Mouse (Mus musculus): ENCODE measurements at regions not wholly inside any gene's neighbourhood (a gene's known extent, or its start where the extent isn't known, plus 50 kb on each side); places are given as distances from the start of the nearest gene placed in this dataset.

DNA sequence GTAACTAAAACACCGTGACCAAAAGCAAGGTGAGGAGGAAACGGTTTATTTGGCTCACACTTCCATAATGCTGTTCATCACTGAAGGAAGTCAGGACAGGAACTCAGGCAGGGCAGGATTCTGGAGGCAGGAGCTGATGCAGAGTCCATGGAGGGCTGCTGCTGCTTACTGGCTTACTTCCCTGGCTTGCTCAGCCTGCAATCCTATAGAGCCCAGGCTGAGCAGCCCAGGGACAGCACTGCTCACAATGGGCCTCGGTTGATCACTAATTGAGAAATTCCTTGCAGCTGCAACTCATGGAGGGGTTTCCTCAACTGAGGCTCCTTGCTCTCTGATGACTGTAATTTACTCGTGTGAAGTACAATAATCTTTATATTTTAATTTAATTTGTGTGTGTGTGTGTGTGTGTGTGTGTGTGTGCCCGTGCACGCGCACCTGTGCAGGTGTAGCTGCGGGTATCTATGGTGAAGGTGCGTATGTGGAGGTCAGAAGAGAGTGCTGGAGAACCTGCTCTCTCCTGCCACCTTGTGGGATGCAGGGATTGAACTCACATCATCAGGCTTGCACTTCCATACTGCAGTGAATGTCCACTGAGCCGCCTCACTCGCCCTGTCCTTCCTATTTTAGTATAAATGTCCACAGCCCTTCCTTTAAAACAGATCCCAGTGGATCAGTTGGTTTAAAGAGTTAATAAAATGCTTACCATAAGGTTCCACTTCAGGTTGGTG lies 886.6 kb upstream of the Car8 start:
- peak; percentile 56 for TF ChIP-seq CTCF (IDR thresholded peaks at IDR 0.05)
- DNase-seq: peak; percentile 34
- no peak overlapping the region for H3K27ac ChIP-seq
- intact Hi-C loops (cut with DNase I): no loop called here
- H3K4me3 ChIP-seq: no peak overlapping the region

DNA sequence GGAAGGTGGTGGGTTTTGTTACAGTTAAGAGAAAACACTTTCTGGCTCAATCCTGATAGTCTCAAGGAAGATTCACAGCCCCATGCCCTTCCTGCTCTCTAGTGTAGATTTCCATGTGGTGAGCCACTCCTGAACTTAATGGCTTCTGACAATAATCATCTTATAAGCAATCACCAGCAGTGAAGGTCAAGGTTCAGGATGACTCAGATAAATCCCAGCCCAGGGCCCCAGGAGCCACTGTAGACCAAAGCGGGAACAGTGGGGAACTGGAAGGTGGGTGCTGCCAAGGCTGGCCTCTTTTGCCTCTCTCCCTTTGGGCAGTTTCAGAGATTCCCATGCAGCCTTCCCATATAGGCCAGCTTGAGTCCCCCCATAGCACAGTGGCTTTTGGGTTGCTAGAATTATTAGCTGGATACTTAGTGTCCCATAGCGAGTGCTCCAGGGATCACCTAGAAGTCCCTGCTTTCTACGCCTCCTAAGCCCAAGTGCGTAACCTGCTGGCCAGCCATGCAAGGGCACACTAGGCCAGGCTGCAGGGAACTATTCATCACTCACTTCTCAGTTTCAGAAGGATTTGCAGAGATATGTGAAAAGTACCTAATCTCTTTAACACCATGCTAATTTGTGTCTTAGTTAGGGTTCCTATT lies 885.9 kb upstream of the Car8 start:
- Histone ChIP-seq H3K27ac (no peak overlapping the region), H3K4me3 (no peak overlapping the region)
- intact Hi-C loops (cut with DNase I): no loop called here
- TF ChIP-seq CTCF (IDR thresholded peaks at IDR 0.05): no peak
- no peak for DNase-seq

DNA sequence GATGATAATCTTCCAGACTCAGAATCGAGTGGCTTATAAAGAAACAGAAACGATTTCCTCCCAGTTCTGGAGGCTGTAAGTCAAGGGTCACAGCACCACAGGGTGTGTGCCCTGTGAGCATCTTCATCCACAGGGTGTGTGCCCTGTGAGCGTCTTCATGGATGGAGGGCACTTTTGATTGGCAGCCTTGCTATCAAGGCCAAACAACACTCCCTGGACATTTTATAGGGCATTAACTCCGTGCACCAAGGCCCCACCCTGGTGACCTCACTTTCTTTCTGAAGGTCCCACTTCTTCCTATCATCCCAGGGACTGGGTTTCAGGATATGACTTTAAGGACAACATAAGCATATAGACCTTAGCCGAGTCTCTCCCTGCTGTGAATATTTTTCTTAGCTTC lies 885.3 kb upstream of the Car8 start:
- no peak for DNase-seq
- H3K27ac ChIP-seq: no peak overlapping the region
- intact Hi-C loops (cut with DNase I): no loop called here
- H3K4me3 ChIP-seq: no peak overlapping the region
- no peak for TF ChIP-seq CTCF (IDR thresholded peaks at IDR 0.05)

DNA sequence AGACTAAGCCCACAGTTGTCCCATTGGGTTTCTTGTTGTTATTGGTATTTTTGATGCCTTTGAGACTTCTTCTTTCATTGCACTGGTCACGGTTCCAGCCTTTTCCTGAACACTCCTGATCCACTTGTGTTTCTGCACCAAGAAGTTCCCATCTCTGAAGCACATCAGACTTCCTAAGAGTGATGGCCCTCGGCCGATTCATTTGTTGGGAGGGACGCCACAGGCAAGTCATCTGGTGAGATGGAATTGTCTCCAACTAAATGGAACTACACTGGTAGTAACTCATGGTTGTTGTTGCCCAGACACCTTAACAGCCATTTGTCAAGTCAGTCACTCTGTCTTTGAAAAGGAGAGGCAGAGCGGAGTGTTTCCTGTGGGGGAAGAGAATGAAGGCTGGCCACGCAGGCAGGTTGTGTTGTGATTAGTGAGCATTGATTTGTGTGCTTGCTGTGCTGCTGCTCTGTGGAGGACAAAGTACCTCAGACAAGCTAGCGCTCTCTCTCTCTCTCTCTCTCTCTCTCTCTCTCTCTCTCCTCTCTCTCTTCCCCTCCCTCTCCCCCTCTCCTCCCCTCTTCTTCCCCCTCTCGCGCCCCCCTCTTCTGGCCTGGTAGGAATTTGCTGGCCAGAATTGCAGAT lies 884.7 kb upstream of the Car8 start:
- intact Hi-C loops (cut with DNase I): no loop called here
- Histone ChIP-seq H3K27ac (no peak overlapping the region), H3K4me3 (no peak overlapping the region)
- no peak for DNase-seq
- TF ChIP-seq CTCF (IDR thresholded peaks at IDR 0.05): no peak

DNA sequence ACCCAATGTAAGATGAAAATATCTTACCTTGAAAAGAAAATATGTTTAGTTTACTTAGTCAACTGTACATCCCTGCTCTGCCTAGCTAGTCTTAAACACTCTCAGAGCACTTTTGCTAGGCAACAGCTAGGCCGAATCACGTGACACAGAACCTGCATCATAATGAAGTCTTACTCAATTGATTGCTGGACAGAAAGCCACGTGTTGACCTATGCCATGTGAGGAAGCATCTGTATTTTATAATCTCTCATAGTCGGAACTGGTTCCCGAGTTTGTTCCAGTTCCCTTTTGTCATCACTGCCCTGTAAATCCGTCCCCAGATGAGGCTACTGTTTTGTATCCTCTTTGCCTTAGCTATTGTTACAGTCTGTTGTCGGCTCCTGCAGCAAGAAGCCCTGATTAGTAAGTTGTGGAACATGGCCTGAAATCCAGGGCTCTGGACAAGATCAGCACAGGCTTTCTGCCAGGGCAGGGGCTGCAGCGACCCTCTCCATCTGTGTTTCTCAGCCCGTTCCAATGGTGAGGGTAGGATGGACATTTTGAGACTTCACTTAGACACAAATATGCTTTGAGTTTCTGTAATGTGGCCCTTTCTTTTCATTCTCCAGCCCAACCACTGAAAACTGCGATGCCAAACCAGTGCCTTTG lies 883.9 kb upstream of the Car8 start:
- DNase-seq: no peak
- intact Hi-C loops (cut with DNase I): no loop called here
- no peak overlapping the region for H3K4me3 ChIP-seq
- no peak for TF ChIP-seq CTCF (IDR thresholded peaks at IDR 0.05)
- no peak overlapping the region for H3K27ac ChIP-seq

DNA sequence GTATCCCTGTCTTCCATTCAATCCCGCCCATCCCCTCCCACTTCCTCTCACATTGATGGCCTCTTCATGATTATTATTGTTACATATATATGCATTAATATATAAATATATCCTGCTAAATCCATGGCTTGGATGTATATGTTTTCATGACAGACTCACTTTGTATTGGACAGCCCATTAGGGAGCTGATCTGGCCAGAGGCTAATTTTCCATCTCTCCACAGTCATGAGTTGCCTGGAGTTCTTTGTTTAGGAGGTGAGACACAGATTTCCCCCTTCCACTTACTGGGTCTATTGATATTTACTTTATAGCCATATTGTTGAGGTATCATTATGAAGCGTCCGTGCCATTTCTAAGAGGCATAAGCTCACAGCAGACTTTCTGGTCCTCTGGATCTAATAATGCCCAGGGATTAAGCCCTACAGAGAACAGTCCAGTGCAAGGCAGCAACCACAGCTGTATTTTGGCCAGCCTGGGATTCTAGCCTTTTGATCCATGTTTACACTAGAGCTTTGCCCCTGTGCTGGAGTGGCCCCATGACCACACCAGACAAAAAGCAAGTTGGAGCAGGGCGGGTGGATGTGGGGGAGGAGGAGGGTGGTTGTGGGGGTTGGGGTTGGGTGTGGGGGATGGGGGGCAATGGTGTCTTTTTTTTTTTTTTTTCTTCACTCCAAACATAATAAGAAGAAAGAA lies 878.3 kb upstream of the Car8 start:
- no peak for DNase-seq
- intact Hi-C loops (cut with DNase I): no loop called here
- no peak overlapping the region for H3K27ac ChIP-seq
- TF ChIP-seq CTCF (IDR thresholded peaks at IDR 0.05): no peak
- no peak overlapping the region for H3K4me3 ChIP-seq

DNA sequence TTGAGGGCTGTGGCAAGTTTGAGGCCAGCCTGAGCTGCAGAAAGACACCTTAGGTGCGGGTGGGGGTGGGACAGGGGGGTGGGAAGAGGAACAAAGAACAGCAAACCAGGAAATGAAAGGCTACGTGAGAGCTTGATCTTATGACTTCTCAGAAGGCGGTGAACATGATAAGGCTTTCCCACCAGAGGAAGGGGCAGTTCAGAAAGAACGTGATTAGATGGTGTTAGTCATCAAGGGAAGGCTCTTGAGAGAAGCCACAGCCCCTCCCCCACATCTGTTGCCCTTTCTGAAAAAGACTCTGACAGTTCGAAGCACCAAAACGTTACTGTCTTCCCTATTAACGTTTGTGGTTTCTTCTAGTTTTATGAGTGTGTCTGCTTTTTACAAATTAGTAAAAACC lies 877.0 kb upstream of the Car8 start:
- TF ChIP-seq CTCF (IDR thresholded peaks at IDR 0.05): no peak
- no peak overlapping the region for H3K27ac ChIP-seq
- DNase-seq: no peak
- no peak overlapping the region for H3K4me3 ChIP-seq
- intact Hi-C loops (cut with DNase I): no loop called here

DNA sequence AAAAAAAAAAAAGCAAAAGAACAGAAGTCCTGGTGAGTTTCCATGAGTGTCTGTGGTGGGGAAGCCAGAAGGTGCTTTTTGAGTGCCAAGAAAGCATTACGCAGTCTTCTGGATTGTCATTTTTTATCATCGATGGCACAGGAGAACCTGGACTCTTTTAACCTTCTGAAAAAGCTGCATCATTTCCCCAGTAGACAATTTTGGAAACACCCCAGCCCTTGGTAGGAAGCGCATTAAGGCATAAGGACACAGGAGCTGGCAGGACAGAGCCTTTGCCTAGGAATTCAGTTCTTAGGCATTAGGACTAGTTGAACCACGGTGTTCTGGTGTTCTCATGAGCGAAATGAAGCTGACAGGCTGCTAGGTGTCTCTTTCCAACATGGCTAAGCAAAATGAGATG lies 875.1 kb upstream of the Car8 start:
- no peak for TF ChIP-seq CTCF (IDR thresholded peaks at IDR 0.05)
- intact Hi-C loops (cut with DNase I): no loop called here
- no peak for DNase-seq
- H3K27ac ChIP-seq: no peak overlapping the region
- H3K4me3 ChIP-seq: no peak overlapping the region

DNA sequence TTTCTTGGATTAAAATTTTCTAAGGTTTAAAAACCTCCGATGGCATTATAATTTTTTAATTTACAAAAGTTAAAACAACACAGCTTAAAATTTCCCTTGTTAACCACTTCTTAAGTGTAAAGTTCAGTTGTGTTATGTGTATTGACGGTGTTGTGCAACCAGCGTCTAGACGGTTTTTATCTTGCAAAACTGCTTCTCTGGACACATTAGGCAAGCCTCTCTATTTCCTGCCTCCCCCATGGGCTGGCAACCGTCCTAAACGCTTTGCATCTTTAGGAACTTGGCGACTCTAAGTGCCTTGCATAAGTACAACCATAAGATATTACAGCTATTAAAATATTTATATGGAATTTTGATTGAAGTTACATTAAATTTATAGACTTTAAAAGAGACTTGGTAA lies 871.5 kb upstream of the Car8 start:
- Histone ChIP-seq H3K4me3 (no peak overlapping the region), H3K27ac (no peak overlapping the region)
- intact Hi-C loops (cut with DNase I): no loop called here
- no peak for TF ChIP-seq CTCF (IDR thresholded peaks at IDR 0.05)
- DNase-seq: no peak

DNA sequence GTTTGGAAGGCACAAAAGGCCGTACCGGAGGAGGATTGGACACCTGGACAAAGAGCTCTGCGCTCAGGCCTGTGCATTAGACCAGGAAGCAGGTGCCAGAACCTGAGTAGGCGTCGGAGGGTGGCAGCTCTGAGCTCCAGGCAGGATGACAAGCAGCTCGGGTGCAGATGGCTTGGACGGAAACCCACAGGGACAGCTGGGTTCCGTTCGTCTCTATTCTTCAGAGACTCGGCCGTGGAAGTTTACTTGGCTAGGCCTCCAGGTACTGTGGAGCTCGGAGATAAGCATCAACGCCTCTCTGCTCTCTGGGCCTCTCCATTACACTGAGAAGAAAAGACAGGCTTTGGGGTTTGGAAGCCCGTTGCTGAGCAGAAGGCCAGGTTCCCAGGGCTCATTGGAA lies 868.5 kb upstream of the Car8 start:
- H3K4me3 ChIP-seq: 0 out of 2 replicates have a peak overlapping the region, but pooled peaks have one; percentile 25

DNA sequence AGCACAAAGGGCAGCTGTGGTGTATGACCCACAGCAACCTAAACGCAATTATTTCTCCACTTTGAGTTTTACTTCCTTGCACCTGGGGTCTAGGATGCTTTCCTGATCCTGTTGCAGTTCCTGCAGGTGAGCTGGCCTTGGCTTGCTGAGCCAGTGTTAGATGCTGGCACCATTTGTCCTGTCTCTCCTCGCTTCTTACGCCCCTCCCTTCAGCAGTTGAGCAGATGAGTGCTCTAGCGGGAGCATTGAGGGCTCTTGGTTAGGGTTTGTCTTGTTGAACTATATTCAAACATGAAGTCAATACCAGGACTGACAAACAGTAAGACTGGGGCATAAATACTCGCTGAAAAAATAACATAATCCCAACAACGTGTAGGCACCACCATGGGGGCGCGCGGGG lies 867.9 kb upstream of the Car8 start:
- no peak for DNase-seq
- Histone ChIP-seq H3K4me3 (no peak overlapping the region), H3K27ac (no peak overlapping the region)
- no peak for TF ChIP-seq CTCF (IDR thresholded peaks at IDR 0.05)
- intact Hi-C loops (cut with DNase I): no loop called here

More for the DNA sequence above, 868.5 kb upstream of the Car8 start:
- TF ChIP-seq CTCF (IDR thresholded peaks at IDR 0.05): peak; percentile 12; the same call in 1 of the 2 replicates
- DNase-seq: peak; percentile 60
- intact Hi-C loops (cut with DNase I): no loop called here
- H3K27ac ChIP-seq: no peak overlapping the region

DNA sequence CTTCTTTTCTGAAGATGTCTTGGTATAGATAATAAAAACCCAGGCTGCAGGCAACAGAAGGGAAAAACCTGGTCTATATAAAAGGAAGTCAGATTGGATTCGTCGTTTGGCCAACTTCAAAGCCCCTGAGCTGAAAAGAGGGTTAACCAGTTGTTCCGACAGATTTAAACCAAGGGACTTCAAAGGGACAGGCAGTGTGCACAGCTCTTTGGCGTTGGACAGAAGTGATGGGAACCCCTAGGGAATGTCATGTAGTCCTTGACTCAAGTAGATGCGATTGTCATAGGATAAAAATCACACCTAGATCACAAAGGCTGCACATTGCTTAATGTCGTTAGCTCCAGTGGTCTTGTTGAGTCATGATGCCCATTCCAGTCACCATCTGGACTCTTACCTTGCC lies 865.8 kb upstream of the Car8 start:
- no peak overlapping the region for H3K4me3 ChIP-seq
- DNase-seq: no peak
- intact Hi-C loops (cut with DNase I): loop anchor here (5.0 kb wide), 1 partner anchor 417 kb away; no protein-coding TSS in a partner anchor
- TF ChIP-seq CTCF (IDR thresholded peaks at IDR 0.05): no peak
- no peak overlapping the region for H3K27ac ChIP-seq

All from gastrocnemius, adult 2 months (tissue).